Comparison of ENCODE assay signal across 21 mouse cellular contexts in genomic region chr3:135269391-135269990, GRCm38 (mm10). TPM values are rescaled to one million over a fixed set of nuclear protein-coding genes. Genes with fewer than 3 reads are reported as not detected.
DNase-seq lines count a peak whose midpoint lies in the region; ATAC-seq lines count a peak whose summit lies in the region.
"Had no signal": no experiment of that assay in that cellular context is flagged by ENCODE, and none has a peak within 500 bp of the region (broad histone marks: within the 10 kb centered on the region; RNA-seq: fewer than 3 reads in every experiment).

No protein-coding gene starts in this region.

- no peaks in the 10 kb centered on the region for H3K27me3 ChIP-seq in embryonic facial prominence, embryonic 13.5 days
- H3K27me3 ChIP-seq in embryonic facial prominence, embryonic 10.5 days (replicated peaks; ENCODE audit: low read depth, poor library complexity, severe bottlenecking), result no peaks in the 10 kb centered on the region
- H3K27me3 ChIP-seq in liver, embryonic 15.5 days, result no peaks in the 10 kb centered on the region
- H3K27me3 ChIP-seq: hindbrain, embryonic 15.5 days; intestine, embryonic 15.5 days; neural tube, embryonic 15.5 days had no signal

- H3K4me2 ChIP-seq in embryonic facial prominence, embryonic 13.5 days, result no peak overlapping the region
- H3K4me2 ChIP-seq in liver, embryonic 15.5 days, result no peak overlapping the region
- H3K4me2 ChIP-seq: hindbrain, embryonic 15.5 days; intestine, embryonic 15.5 days; lung, embryonic 14.5 days; neural tube, embryonic 15.5 days had no signal

- no peaks in the 10 kb centered on the region for H3K4me1 ChIP-seq in embryonic facial prominence, embryonic 13.5 days
- no peaks in the 10 kb centered on the region for H3K4me1 ChIP-seq in embryonic facial prominence, embryonic 10.5 days
- no peaks in the 10 kb centered on the region for H3K4me1 ChIP-seq in liver, embryonic 15.5 days (replicated peaks)
- H3K4me1 ChIP-seq: hindbrain, embryonic 15.5 days; intestine, embryonic 15.5 days; neural tube, embryonic 15.5 days had no signal

- WGBS in embryonic facial prominence, embryonic 13.5 days, result 86% methylated on average over 10 of the region's 10 CpGs
- WGBS in embryonic facial prominence, embryonic 10.5 days, result 91% methylated on average over 10 of the region's 10 CpGs
- 85% methylated on average over 10 of the region's 10 CpGs for WGBS in liver, embryonic 15.5 days (ENCODE audit: insufficient replicate concordance)

- H3K4me3 ChIP-seq in embryonic facial prominence, embryonic 13.5 days, result no peak overlapping the region
- H3K4me3 ChIP-seq in embryonic facial prominence, embryonic 10.5 days, result no peak overlapping the region
- no peak overlapping the region for H3K4me3 ChIP-seq in liver, embryonic 15.5 days (replicated peaks)
- H3K4me3 ChIP-seq: hindbrain, embryonic 15.5 days; intestine, embryonic 15.5 days; left cerebral cortex, adult 2 months; neural tube, embryonic 15.5 days had no signal

- H3K36me3 ChIP-seq in embryonic facial prominence, embryonic 13.5 days, result peaks cover 75% of the 10 kb centered on the region
- H3K36me3 ChIP-seq in embryonic facial prominence, embryonic 10.5 days (replicated peaks), result peaks cover 95% of the 10 kb centered on the region
- peaks cover 90% of the 10 kb centered on the region for H3K36me3 ChIP-seq in liver, embryonic 15.5 days (replicated peaks)
- H3K36me3 ChIP-seq: hindbrain, embryonic 15.5 days; neural tube, embryonic 15.5 days had no signal

- 0 out of 2 replicates have a peak, but pooled peaks have one; percentile 10 for ATAC-seq in embryonic facial prominence, embryonic 13.5 days (ENCODE audit: insufficient number of reproducible peaks, insufficient read depth, low FRiP score, low TSS enrichment, low read depth)
- ATAC-seq in liver, embryonic 15.5 days (ENCODE audit: insufficient read depth), result peak; percentile 61
- ATAC-seq: forebrain, embryonic 14.5 days; intestine, embryonic 15.5 days; midbrain, embryonic 16.5 days had no signal

- H3K9me3 ChIP-seq in embryonic facial prominence, embryonic 13.5 days, result no peaks in the 10 kb centered on the region
- no peaks in the 10 kb centered on the region for H3K9me3 ChIP-seq in embryonic facial prominence, embryonic 10.5 days
- H3K9me3 ChIP-seq in liver, embryonic 15.5 days (replicated peaks), result no peaks in the 10 kb centered on the region
- H3K9me3 ChIP-seq: hindbrain, embryonic 15.5 days; intestine, embryonic 15.5 days; neural tube, embryonic 15.5 days had no signal

- DNase-seq in embryonic facial prominence, embryonic 10.5 days (ENCODE audit: low spot score), result no peak
- DNase-seq in kidney, adult 8-10 months, result peak; percentile 79 to 82
- DNase-seq in kidney, postnatal 14 days, result peak; percentile 81
- no peak for DNase-seq in spleen, postnatal 14 days (ENCODE audit: low spot score in 2 of 2)
- DNase-seq in cerebellum, postnatal 10 days, result no peak
- no peak for DNase-seq in cerebellum, postnatal 25 days
- DNase-seq: adrenal gland, postnatal 14 days; cerebellum, postnatal 14 days; heart, postnatal 36 days; lung, embryonic 14.5 days; lung, postnatal 36 days; spleen, adult 18-20 months; thymus, adult 2 months had no signal

- no peak overlapping the region for H3K9ac ChIP-seq in embryonic facial prominence, embryonic 13.5 days
- H3K9ac ChIP-seq in liver, embryonic 15.5 days, result no peak overlapping the region
- H3K9ac ChIP-seq: hindbrain, embryonic 15.5 days; intestine, embryonic 15.5 days; lung, embryonic 14.5 days; neural tube, embryonic 15.5 days had no signal

- H3K27ac ChIP-seq in embryonic facial prominence, embryonic 13.5 days, result no peak overlapping the region
- H3K27ac ChIP-seq in embryonic facial prominence, embryonic 10.5 days (replicated peaks), result no peak overlapping the region
- H3K27ac ChIP-seq in liver, embryonic 15.5 days (replicated peaks), result no peak overlapping the region; the same call in 1 of the 2 replicates
- H3K27ac ChIP-seq: hindbrain, embryonic 15.5 days; intestine, embryonic 15.5 days; left cerebral cortex, adult 2 months; neural tube, embryonic 15.5 days had no signal

RNA-seq across cellular contexts. Expression of gene Bdh2, which starts 11.5 kb away (rescaled TPM):
- polyA plus RNA-seq in embryonic facial prominence, embryonic 13.5 days (2015; fragmentation: Nextera tagmentation; extraction: Ambion mirVana), result 25.0 and 27.2 TPM in 2 replicates
- 9.7 and 10.3 TPM in 2 replicates for polyA plus RNA-seq in embryonic facial prominence, embryonic 10.5 days (2016; fragmentation: Nextera tagmentation; extraction: Ambion mirVana)
- polyA plus RNA-seq in liver, embryonic 15.5 days (2015; fragmentation: Nextera tagmentation; extraction: Ambion mirVana), result 0.51 and 0.58 TPM in 2 replicates

RNA-seq across cellular contexts. Expression of gene Slc9b2, which starts 38.0 kb away (rescaled TPM):
- 3.4 and 4.6 TPM in 2 replicates for polyA plus RNA-seq in embryonic facial prominence, embryonic 13.5 days (2015; fragmentation: Nextera tagmentation; extraction: Ambion mirVana)
- polyA plus RNA-seq in embryonic facial prominence, embryonic 10.5 days (2016; fragmentation: Nextera tagmentation; extraction: Ambion mirVana), result 3.0 and 3.8 TPM in 2 replicates
- 0.06 and 0.13 TPM in 2 replicates for polyA plus RNA-seq in liver, embryonic 15.5 days (2015; fragmentation: Nextera tagmentation; extraction: Ambion mirVana)

RNA-seq across cellular contexts. Expression of gene Cenpe, which starts 57.2 kb away (rescaled TPM):
- polyA plus RNA-seq in embryonic facial prominence, embryonic 13.5 days (2015; fragmentation: Nextera tagmentation; extraction: Ambion mirVana), result 33.4 and 34.1 TPM in 2 replicates
- polyA plus RNA-seq in embryonic facial prominence, embryonic 10.5 days (2016; fragmentation: Nextera tagmentation; extraction: Ambion mirVana), result 35.8 and 39.4 TPM in 2 replicates
- polyA plus RNA-seq in liver, embryonic 15.5 days (2015; fragmentation: Nextera tagmentation; extraction: Ambion mirVana), result 16.7 and 18.1 TPM in 2 replicates

Comparison
In these comparisons a context has a peak if more than half of its experiments do, and no peak if none do; other contexts are left out.
1. DNase-seq: peak in kidney, adult 8-10 months (2 of 2) and kidney, postnatal 14 days (single experiment); none in embryonic facial prominence, embryonic 10.5 days (single experiment), spleen, postnatal 14 days (0 of 2), cerebellum, postnatal 10 days (0 of 2) and cerebellum, postnatal 25 days (0 of 2).